Mouse (Mus musculus): ENCODE measurements around the gene Stat3.

The Stat3 gene

GRCm38 (mm10) chr11:100939512-100940151 lies at the start of gene Stat3:
Gene Stat3 (minus strand): TSS chr11:100939540.
- peak; percentile 99 for DNase-seq (ENCODE audit: low spot score)

GRCm38 (mm10) chr11:100988674-100989073 lies 49.3 kb upstream of the Stat3 start:
- no peak for DNase-seq (ENCODE audit: low spot score)

DNA sequence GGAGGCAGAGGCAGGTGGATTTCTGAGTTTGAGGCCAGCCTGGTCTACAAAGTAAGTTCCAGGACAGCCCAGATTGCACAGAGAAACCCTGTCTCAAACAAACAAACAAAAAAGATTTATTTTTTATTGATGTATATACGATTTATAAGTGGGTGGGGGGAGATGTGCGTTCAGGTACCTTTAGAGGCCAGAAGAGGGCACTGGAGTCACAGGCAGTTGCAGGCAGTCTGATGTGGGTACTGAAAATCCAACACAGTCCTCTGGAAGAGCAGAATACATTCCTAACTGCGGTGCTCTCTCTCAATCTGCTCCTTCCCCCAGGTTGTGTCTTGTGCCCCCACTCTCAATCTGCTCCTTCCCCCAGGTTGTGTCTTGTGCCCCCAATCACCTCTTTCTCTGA lies 46.3 kb upstream of the Stat3 start:
- DNase-seq (ENCODE audit: low spot score) = no peak

- no peak for DNase-seq (ENCODE audit: low spot score)
These were observed 44.4 kb upstream of the Stat3 start for GRCm38 (mm10) chr11:100983778-100984131.

- no peak for DNase-seq (ENCODE audit: low spot score)
These were observed 43.9 kb upstream of the Stat3 start for GRCm38 (mm10) chr11:100983125-100983777.

- DNase-seq (ENCODE audit: low spot score) = no peak
These were observed 42.7 kb upstream of the Stat3 start for GRCm38 (mm10) chr11:100982087-100982486.

DNA sequence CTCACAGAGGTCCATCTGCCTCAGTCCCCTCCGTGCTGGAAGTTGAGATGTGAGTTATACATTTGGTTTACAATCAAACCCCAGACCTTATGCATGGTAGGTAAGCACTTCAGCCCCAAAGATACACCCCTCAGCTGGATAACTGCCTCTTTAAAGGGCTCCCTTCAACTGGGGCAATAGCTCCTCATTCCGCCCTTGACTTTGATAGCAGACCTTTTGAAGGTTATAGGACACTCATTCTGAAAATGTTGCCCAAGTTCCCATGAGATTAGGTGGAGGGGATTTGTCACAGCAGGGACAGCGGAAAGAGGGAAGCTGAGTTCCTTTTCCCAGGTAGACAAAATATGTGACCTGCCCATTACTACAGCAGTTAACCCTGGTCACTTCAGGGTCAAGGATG lies 41.9 kb upstream of the Stat3 start:
- DNase-seq (ENCODE audit: low spot score) = no peak

- DNase-seq (ENCODE audit: low spot score) = no peak
These were observed 41.1 kb upstream of the Stat3 start for GRCm38 (mm10) chr11:100980438-100980837.

DNA sequence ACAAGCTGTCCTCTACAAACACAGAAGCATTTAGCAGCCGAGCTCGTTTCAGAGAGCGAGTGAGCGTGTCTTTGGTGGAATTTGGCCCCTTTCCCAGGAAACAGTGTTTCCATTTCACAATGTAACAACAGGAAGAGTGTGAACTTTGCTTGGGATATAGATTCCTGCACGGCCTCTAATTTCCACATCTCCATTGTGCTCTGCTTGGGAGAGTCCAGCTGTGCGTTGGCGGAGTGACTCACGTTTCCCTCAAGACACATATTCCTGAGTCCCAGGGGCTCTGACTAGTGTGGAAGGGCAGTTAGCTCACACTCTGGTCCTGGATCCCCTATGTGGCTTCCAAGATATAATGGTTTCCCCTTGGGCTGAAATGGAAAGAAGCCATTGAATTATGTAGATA lies 40.5 kb upstream of the Stat3 start:
- no peak for DNase-seq (ENCODE audit: low spot score)

GRCm38 (mm10) chr11:100975241-100975640 lies 35.9 kb upstream of the Stat3 start:
- DNase-seq (ENCODE audit: low spot score) = no peak

GRCm38 (mm10) chr11:100974381-100974970 lies 35.1 kb upstream of the Stat3 start:
- DNase-seq (ENCODE audit: low spot score) = no peak

DNA sequence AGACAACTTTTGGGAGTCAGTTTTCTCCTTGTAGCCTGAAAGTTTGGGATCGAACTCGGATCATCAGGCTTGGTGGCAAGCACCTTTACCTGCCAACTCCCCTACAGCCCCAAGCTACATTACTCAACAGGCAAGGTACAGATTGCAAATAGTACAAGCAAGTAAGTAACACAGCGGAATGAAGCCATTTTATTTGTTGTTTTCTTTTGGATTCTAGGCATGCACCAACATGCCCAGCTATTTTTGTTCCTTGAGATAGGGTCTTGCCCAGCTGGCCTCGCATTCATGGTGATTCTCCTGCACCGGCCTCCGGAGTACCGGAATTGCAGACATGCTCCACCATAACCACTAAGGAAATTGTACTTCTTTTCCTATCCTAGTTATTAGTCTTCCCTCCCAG lies 33.9 kb upstream of the Stat3 start:
- no peak for DNase-seq (ENCODE audit: low spot score)

DNA sequence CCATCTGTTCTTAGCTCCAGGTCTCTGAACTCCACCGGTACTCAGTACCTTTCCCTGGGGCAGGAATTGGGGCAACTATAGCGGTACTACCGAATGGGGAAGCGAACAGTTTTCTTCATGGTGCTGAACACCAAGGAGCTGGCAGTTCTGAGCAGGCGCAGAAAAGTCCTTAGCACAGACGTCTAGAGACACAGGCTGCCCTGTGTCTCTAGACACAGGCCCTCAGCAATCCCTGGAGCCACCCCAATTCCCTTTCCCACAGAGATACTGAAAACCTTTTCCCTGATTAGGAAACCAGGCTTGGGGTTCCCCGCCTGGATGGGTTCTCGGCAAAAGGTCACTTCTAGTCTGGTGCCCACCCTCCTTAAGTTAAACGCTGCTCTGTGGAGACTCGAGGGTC lies 32.1 kb upstream of the Stat3 start:
- no peak for DNase-seq (ENCODE audit: low spot score)

DNA sequence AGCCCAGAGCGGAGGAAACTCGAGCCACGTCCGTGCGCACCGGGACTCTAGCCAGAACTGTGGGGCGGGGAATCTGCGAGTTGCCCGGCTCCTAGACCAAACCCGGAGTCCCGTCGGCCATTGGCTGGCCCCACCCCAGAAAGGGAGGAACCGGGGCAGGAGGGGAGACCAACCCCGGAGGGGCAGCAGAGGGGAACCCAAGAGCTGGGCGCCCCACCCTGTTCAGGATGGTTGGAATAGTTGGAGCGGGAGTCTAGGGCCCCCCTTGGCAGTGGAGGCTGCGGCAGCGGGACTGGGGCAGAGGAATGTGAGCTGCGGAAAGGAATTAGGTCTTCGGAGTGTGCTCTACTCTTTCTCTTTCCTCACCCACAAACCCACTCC lies 31.2 kb upstream of the Stat3 start, which contains the start of gene Cavin1:
Gene Cavin1 (minus strand): TSS at position 331 of the 381 bp plus-strand sequence.
- no peak for DNase-seq (ENCODE audit: low spot score)

GRCm38 (mm10) chr11:100969744-100970556 lies 30.6 kb upstream of the Stat3 start:
- no peak for DNase-seq (ENCODE audit: low spot score)

GRCm38 (mm10) chr11:100969189-100969743 lies 29.9 kb upstream of the Stat3 start:
- DNase-seq (ENCODE audit: low spot score) = no peak

- no peak for DNase-seq (ENCODE audit: low spot score)
These were observed 29.2 kb upstream of the Stat3 start for GRCm38 (mm10) chr11:100968501-100968900.

DNA sequence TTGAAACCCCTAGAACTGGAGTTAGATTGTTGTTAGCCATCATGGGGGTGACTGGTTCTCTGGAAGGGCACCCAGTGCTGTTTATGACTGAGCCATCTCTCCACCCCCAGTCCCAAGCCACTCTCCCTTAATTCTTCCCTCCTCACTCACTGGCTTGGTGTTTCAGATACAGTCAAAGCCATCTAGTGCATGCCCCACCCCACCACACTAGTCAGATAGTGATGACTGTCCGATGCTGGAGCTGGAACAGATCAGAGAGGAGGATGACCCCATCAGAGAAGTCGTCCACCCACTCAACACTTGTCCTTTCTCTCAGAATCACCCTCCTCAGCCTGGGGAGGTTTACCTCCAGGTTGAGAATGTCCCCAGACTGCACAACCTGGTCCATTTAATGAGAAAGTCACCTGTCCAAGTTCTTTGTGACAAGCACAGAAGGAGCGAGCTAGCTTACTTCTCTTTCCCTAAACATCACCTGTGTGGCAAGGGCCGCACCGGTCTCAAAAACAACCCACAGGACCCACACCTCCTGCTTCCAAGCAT lies 28.6 kb upstream of the Stat3 start:
- DNase-seq (ENCODE audit: low spot score) = no peak

GRCm38 (mm10) chr11:100967376-100967775 lies 28.0 kb upstream of the Stat3 start:
- no peak for DNase-seq (ENCODE audit: low spot score)

DNA sequence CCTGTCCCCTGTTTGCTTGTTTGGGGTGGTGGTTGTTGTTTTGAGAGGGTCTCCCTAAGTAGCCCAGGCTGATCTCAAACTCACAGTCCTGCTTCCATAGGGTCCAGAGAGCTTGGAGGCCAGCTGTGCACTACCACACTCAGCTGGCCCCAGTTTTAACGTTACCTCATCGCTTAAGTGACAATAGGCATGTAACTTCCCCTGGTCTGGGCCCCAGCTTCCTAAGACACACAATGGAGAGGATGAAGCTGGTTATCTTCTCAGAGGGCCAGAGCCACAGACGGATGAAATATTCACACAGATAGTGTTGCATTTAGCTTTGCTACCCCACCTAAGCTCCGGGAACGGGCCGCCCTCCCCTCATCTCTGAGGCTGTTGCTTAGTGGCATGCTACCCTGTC lies 26.4 kb upstream of the Stat3 start:
- DNase-seq (ENCODE audit: low spot score) = no peak

DNA sequence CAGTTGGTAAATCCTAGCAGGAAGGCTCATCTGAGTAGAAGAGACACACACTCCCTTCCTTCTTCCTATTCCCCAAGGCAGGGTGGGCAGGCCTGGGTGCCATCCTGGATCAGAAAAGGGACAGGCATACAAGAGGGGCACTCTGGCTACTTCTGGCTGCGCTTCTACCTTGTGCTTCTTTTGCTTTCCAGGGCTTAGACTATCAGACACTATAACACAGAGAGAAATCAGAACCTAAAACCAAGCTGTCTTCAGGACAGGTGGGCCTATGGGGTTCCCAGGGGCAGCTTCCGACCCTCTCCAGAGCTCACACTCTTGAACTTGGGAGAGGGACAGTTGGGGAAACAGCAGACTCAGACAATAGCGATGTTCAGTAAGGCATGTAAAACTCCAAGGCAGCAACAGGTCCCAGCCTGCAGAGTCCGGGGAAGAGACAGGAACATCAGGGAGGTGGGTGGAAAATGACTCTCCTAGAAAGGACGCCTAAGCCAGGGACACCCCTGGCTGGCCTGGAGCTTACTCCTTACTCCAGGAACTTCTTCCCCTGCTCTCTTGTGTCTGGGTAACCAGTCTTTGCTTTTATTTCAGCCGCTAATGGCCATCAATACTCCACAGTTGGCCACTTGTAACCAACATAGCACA lies 25.7 kb upstream of the Stat3 start:
- DNase-seq (ENCODE audit: low spot score) = no peak

DNA sequence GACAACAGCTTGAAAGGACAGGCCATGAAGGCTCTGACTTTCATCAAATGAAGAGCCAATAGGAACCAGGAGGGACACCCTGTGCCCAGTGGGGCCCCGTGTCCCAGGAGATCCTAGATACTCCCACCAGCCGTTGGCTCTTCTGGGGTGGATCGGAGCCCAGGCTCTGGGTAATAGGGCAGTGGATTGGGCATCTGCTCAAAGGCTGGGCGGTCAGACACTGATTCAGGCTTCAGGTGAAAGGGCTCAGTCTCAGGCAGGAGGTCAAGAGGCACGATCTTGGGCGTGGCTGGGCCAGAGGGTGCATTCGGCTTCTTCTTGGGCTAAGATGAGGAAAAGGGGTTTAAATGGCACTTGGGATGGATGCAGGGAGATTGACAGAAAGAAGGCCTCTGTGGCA lies 24.8 kb upstream of the Stat3 start:
- no peak for DNase-seq (ENCODE audit: low spot score)
